Mouse (Mus musculus) lung, postnatal 0 days (tissue): ENCODE results near the gene Bad.

Experiments
- CTCF ChIP-seq: IDR thresholded peaks from 2 replicates; pipeline ENCODE4 v1.5.1; 2016; ENCODE audit warnings: antibody characterized with exemption, mild to moderate bottlenecking
- EP300 ChIP-seq: IDR thresholded peaks from 2 replicates; pipeline ENCODE4 v1.6.1; 2016; ENCODE audit warnings: antibody characterized with exemption, mild to moderate bottlenecking, control low read depth

DNA sequence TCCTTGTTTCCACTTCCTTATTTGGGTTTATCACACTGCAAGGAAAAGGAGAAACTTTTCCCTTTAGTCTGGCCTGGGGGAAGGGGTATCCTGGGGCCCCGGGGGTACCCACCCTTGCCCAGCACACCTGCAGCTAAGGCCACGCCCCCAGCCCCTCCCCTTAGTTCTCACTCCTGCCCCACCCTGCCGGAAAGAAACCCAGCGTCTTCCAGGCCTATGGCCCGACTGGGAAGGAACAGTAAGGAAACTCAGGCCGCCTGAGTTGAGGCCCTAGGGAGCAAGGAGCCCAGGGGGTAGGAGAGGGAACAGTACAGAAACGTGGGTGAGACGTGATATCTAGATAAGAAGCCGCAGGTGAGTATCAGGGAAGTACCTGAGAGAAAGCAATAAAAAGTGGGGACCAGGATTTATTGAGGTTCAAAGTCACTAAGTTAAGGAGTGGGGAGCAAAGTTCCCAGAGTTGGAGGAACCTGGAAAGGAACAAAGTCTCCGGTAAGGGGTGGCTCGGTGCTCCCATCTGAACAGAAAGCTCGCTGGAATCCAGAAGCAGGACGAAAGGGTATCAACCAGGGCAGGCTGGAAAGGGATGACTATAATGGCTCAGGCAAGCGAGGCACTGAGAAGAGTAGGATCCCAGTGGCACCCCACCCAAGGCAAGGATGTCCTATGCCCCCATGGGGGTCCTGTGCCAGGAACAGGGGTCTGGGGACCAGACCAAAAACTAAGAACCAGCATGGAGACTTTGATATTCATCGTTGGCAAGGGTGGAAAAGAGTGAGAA, 27.0 kb downstream of the Bad start:
- no peak for TF ChIP-seq EP300
- no peak for TF ChIP-seq CTCF
